Mouse (Mus musculus) CD4-positive, CD25-positive, alpha-beta regulatory T cell, adult 9 weeks (primary cell): Measurements from ENCODE around the gene Ola1. TPM values are rescaled to one million over a fixed set of nuclear protein-coding genes. Genes with fewer than 3 reads are reported as not detected.

Experiments
- polyA plus RNA-seq: library from polyadenylated mRNA; unstranded; fragments of 100-300 nt; shearing (Covaris generic); gene quantifications from one replicate; pipeline ENCODE4 v1.2.1, GENCODE M21; 2017

Ola1 gene
- 74.7 TPM for polyA plus RNA-seq

GRCm38 (mm10) chr2:73218913-73219312, at the start of gene Ola1:
Ola1 (minus strand) TSS chr2:73218924.

Other genes with a start within 250 kb of the Ola1 start
- gene Sp3, start 238.5 kb downstream of the Ola1 start, polyA plus RNA-seq: 50.5 TPM
- gene Gm11084, start 232.2 kb downstream of the Ola1 start, polyA plus RNA-seq: not detected
- gene Sp9, start 53.0 kb upstream of the Ola1 start, polyA plus RNA-seq: not detected
- gene Scrn3, start 93.7 kb upstream of the Ola1 start, polyA plus RNA-seq: 19.3 TPM
- gene Cir1, start 93.8 kb upstream of the Ola1 start, polyA plus RNA-seq: 40.4 TPM
- 29.3 TPM for gene Gpr155, start 167.6 kb upstream of the Ola1 start, polyA plus RNA-seq